In genomic region chr7:100555431-100555951, GRCm38 (mm10) we compare ENCODE assay signal across 7 mouse cellular contexts. TPM values are rescaled to one million over a fixed set of nuclear protein-coding genes. Genes with fewer than 3 reads are reported as not detected.
A peak's percentile ranks its signal among the peaks of the same experiment; 100 is the strongest.
DNase-seq lines count a peak whose midpoint lies in the region; ATAC-seq and TF ChIP-seq lines count a peak whose summit lies in the region.

No protein-coding gene starts in this region.

- peak overlapping the region; percentile 89 for H3K27ac ChIP-seq in embryonic facial prominence, embryonic 13.5 days
- peak overlapping the region; percentile 95 for H3K27ac ChIP-seq in heart, embryonic 16.5 days (ENCODE audit: low read length)
- peak overlapping the region; percentile 87 for H3K27ac ChIP-seq in midbrain, postnatal 0 days (ENCODE audit: low read depth, low read length)

- no peak for TF ChIP-seq CTCF in midbrain, postnatal 0 days (IDR thresholded peaks at IDR 0.05)

- H3K4me1 ChIP-seq in embryonic facial prominence, embryonic 13.5 days = peaks cover 11% of the 10 kb centered on the region
- 0 out of 2 replicates have a peak, but pooled peaks cover 6% of the 10 kb centered on the region for H3K4me1 ChIP-seq in heart, embryonic 16.5 days (ENCODE audit: control insufficient read depth, insufficient read depth, low read length)
- peaks cover 3% of the 10 kb centered on the region for H3K4me1 ChIP-seq in midbrain, postnatal 0 days (ENCODE audit: insufficient read depth, low read length)

- no peak overlapping the region for H3K4me3 ChIP-seq in embryonic facial prominence, embryonic 13.5 days
- 0 out of 2 replicates have a peak overlapping the region, but pooled peaks have one; percentile 3 for H3K4me3 ChIP-seq in heart, embryonic 16.5 days (ENCODE audit: low read length)
- no peak overlapping the region for H3K4me3 ChIP-seq in midbrain, postnatal 0 days (ENCODE audit: low read depth, low read length)

- peak; percentile 52 to 54 for DNase-seq in cerebellum, adult 18-20 months
- DNase-seq in left cerebral cortex, adult 9 months (ENCODE audit: low spot score in 2 of 2) = peak; percentile 60 to 72
- peak; percentile 77 for DNase-seq in midbrain, postnatal 0 days (ENCODE audit: low spot score)
- DNase-seq in urinary bladder, adult 2 months (ENCODE audit: low spot score) = no peak

- H3K4me2 ChIP-seq in embryonic facial prominence, embryonic 13.5 days = peak overlapping the region; percentile 40
- H3K4me2 ChIP-seq in heart, embryonic 16.5 days (ENCODE audit: low read depth, low read length) = peak overlapping the region; percentile 45
- H3K4me2 ChIP-seq in midbrain, postnatal 0 days (ENCODE audit: low read depth, low read length, poor library complexity, severe bottlenecking) = no peak overlapping the region

- no peaks in the 10 kb centered on the region for H3K9me3 ChIP-seq in embryonic facial prominence, embryonic 13.5 days
- no peaks in the 10 kb centered on the region for H3K9me3 ChIP-seq in heart, embryonic 16.5 days (replicated peaks; ENCODE audit: control insufficient read depth, low read length)
- H3K9me3 ChIP-seq in midbrain, postnatal 0 days (ENCODE audit: low read length) = no peaks in the 10 kb centered on the region

- H3K9ac ChIP-seq in embryonic facial prominence, embryonic 13.5 days = peak overlapping the region; percentile 44
- peak overlapping the region; percentile 42 for H3K9ac ChIP-seq in heart, embryonic 16.5 days (ENCODE audit: low read length)
- peak overlapping the region; percentile 33; the same call in 1 of the 2 replicates for H3K9ac ChIP-seq in midbrain, postnatal 0 days (replicated peaks; ENCODE audit: low read length, poor library complexity, severe bottlenecking)

- H3K36me3 ChIP-seq in embryonic facial prominence, embryonic 13.5 days = peaks cover 18% of the 10 kb centered on the region; the same call in 1 of the 2 replicates
- peaks cover 6% of the 10 kb centered on the region; the same call in 1 of the 2 replicates for H3K36me3 ChIP-seq in heart, embryonic 16.5 days (ENCODE audit: control insufficient read depth, insufficient read depth)
- peaks cover 2% of the 10 kb centered on the region; the same call in 1 of the 2 replicates for H3K36me3 ChIP-seq in midbrain, postnatal 0 days (ENCODE audit: insufficient read depth, low read length)

- no peaks in the 10 kb centered on the region for H3K27me3 ChIP-seq in embryonic facial prominence, embryonic 13.5 days
- no peaks in the 10 kb centered on the region for H3K27me3 ChIP-seq in heart, embryonic 16.5 days (ENCODE audit: control insufficient read depth, insufficient read depth, low read length)
- H3K27me3 ChIP-seq in midbrain, postnatal 0 days (ENCODE audit: insufficient read depth, low read length) = no peaks in the 10 kb centered on the region

- WGBS in embryonic facial prominence, embryonic 13.5 days = 19% methylated on average over 13 of the region's 13 CpGs
- WGBS in heart, embryonic 16.5 days = 29% methylated on average over 13 of the region's 13 CpGs
- WGBS in midbrain, postnatal 0 days = 12% methylated on average over 13 of the region's 13 CpGs

- 0 out of 2 replicates have a peak, but pooled peaks have one; percentile 43 for ATAC-seq in embryonic facial prominence, embryonic 13.5 days (ENCODE audit: insufficient number of reproducible peaks, insufficient read depth, low FRiP score, low TSS enrichment, low read depth)
- peak; percentile 81 for ATAC-seq in heart, embryonic 16.5 days (replicated peaks; ENCODE audit: extremely low read depth, insufficient read depth, low FRiP score)
- ATAC-seq in midbrain, postnatal 0 days (ENCODE audit: low FRiP score) = peak; percentile 82
- no peak for ATAC-seq in erythroid progenitor cell, adult 5-6 weeks (replicated peaks; ENCODE audit: low FRiP score, poor library complexity, severe bottlenecking)

RNA-seq across cellular contexts. Expression of gene Coa4, which starts 18.6 kb away (rescaled TPM):
- 17.6 and 18.8 TPM in 2 replicates for polyA plus RNA-seq in embryonic facial prominence, embryonic 13.5 days (2015; fragmentation: Nextera tagmentation; extraction: Ambion mirVana)
- 18.7 and 24.0 TPM in 2 replicates for polyA plus RNA-seq in heart, embryonic 16.5 days (2015; fragmentation: Nextera tagmentation; extraction: Ambion mirVana)
- 3.9 and 7.5 TPM in 2 replicates for total RNA-seq in midbrain, postnatal 0 days (2014; rRNA removed)
- 5.7 and 6.5 TPM in 2 replicates for polyA plus RNA-seq in midbrain, postnatal 0 days (2015; fragmentation: Nextera tagmentation; extraction: Ambion mirVana)
- 21.4 and 23.7 TPM in 2 replicates for polyA plus RNA-seq in urinary bladder, adult 2 months (2012; rRNA removed)
- 4.2 and 20.9 TPM in 2 replicates for total RNA-seq in erythroid progenitor cell, adult 5-6 weeks (2015; ENCODE audit: low replicate concordance)
- total RNA-seq in erythroid progenitor cell, adult 5-6 weeks (2017; ENCODE audit: low replicate concordance) = 3.9 and 6.8 TPM in 2 replicates

RNA-seq across cellular contexts. Expression of gene Dnajb13, which starts 40.7 kb away (rescaled TPM):
- 0.18 and 0.26 TPM in 2 replicates for polyA plus RNA-seq in embryonic facial prominence, embryonic 13.5 days (2015; fragmentation: Nextera tagmentation; extraction: Ambion mirVana)
- 0.85 and 1.5 TPM in 2 replicates for polyA plus RNA-seq in heart, embryonic 16.5 days (2015; fragmentation: Nextera tagmentation; extraction: Ambion mirVana)
- total RNA-seq in midbrain, postnatal 0 days (2014; rRNA removed) = 4.1 and 4.3 TPM in 2 replicates
- 2.9 and 3.2 TPM in 2 replicates for polyA plus RNA-seq in midbrain, postnatal 0 days (2015; fragmentation: Nextera tagmentation; extraction: Ambion mirVana)
- 1.1 and 1.7 TPM in 2 replicates for polyA plus RNA-seq in urinary bladder, adult 2 months (2012; rRNA removed)
- 2.9 TPM in 1 of 2 replicates, not detected in the other for total RNA-seq in erythroid progenitor cell, adult 5-6 weeks (2015; ENCODE audit: low replicate concordance)
- 1.1 and 5.6 TPM in 2 replicates for total RNA-seq in erythroid progenitor cell, adult 5-6 weeks (2017; ENCODE audit: low replicate concordance)

RNA-seq across cellular contexts. Expression of gene Rab6a, which starts 51.7 kb away (rescaled TPM):
- polyA plus RNA-seq in embryonic facial prominence, embryonic 13.5 days (2015; fragmentation: Nextera tagmentation; extraction: Ambion mirVana) = 98.9 and 100 TPM in 2 replicates
- polyA plus RNA-seq in heart, embryonic 16.5 days (2015; fragmentation: Nextera tagmentation; extraction: Ambion mirVana) = 75.8 and 76.5 TPM in 2 replicates
- 289 and 352 TPM in 2 replicates for total RNA-seq in midbrain, postnatal 0 days (2014; rRNA removed)
- 340 and 363 TPM in 2 replicates for polyA plus RNA-seq in midbrain, postnatal 0 days (2015; fragmentation: Nextera tagmentation; extraction: Ambion mirVana)
- polyA plus RNA-seq in urinary bladder, adult 2 months (2012; rRNA removed) = 72.7 and 84.8 TPM in 2 replicates
- 93.0 and 120 TPM in 2 replicates for total RNA-seq in erythroid progenitor cell, adult 5-6 weeks (2015; ENCODE audit: low replicate concordance)
- 115 and 117 TPM in 2 replicates for total RNA-seq in erythroid progenitor cell, adult 5-6 weeks (2017; ENCODE audit: low replicate concordance)

RNA-seq across cellular contexts. Expression of gene Mrpl48, which starts 52.6 kb away (rescaled TPM):
- polyA plus RNA-seq in embryonic facial prominence, embryonic 13.5 days (2015; fragmentation: Nextera tagmentation; extraction: Ambion mirVana) = 73.9 and 74.6 TPM in 2 replicates
- 84.1 and 93.5 TPM in 2 replicates for polyA plus RNA-seq in heart, embryonic 16.5 days (2015; fragmentation: Nextera tagmentation; extraction: Ambion mirVana)
- total RNA-seq in midbrain, postnatal 0 days (2014; rRNA removed) = 33.9 and 47.8 TPM in 2 replicates
- 89.8 and 91.5 TPM in 2 replicates for polyA plus RNA-seq in midbrain, postnatal 0 days (2015; fragmentation: Nextera tagmentation; extraction: Ambion mirVana)
- polyA plus RNA-seq in urinary bladder, adult 2 months (2012; rRNA removed) = 54.3 TPM in 2 replicates
- 18.9 and 23.8 TPM in 2 replicates for total RNA-seq in erythroid progenitor cell, adult 5-6 weeks (2015; ENCODE audit: low replicate concordance)
- 8.5 and 19.1 TPM in 2 replicates for total RNA-seq in erythroid progenitor cell, adult 5-6 weeks (2017; ENCODE audit: low replicate concordance)
